Mouse (Mus musculus): ENCODE results near the gene Twsg1.
"Not testable (repeated sequence)": the region's sequence is repeated elsewhere in the genome, so short reads cannot be mapped to it uniquely, and the experiment has no call there.

Twsg1 gene

DNA sequence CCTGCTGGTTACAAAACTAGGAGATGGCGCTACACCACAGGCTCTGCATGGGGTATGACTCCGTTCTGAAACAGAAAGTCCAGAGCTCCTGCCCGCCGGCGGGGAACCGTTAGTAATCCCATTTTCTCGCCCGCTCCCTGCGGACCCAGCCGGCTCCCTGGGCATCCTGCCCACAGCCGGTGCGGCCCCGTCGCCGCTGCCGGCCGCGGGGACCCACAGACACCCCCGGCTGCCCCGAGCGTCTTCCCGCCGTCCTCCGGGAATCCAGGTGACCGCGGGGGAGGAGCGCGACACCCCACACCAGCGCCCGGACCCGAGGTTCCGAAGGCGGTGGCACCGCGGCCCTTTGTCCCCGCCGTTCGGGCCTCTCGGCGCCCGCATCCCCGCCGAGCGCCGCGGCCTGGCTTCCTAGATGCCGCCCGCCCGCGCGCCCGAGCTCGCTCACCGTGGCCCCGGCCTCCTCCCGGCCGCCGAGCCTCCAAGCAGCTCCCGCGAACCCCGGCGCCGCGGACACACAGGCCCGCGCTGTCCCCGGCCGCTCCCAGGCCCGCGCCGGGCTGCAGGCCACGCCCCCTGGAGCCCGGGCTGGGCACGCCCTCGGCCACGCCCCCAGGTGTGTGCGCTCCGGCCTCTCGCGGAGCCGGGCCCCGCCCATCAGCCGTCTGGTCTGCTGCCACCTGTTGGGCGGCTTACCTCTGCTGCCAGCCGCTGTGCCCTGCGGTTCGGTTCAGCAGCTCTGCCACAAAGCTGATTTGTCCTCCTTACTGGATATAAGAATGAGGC is at the start of gene Twsg1:
TSS of gene Twsg1 (minus strand) at position 605 of the 783 bp plus-strand sequence.
- DNase-seq, result peak; percentile 94 to 95

- no peak for DNase-seq
Observed at GRCm38 (mm10) chr17:65988151-65988820, 37.3 kb upstream of the Twsg1 start.

GRCm38 (mm10) chr17:65976720-65977119 is 25.7 kb upstream of the Twsg1 start:
- not testable (repeated sequence) for DNase-seq

- DNase-seq, result no peak
Observed at GRCm38 (mm10) chr17:65967751-65968150, 16.7 kb upstream of the Twsg1 start.

DNA sequence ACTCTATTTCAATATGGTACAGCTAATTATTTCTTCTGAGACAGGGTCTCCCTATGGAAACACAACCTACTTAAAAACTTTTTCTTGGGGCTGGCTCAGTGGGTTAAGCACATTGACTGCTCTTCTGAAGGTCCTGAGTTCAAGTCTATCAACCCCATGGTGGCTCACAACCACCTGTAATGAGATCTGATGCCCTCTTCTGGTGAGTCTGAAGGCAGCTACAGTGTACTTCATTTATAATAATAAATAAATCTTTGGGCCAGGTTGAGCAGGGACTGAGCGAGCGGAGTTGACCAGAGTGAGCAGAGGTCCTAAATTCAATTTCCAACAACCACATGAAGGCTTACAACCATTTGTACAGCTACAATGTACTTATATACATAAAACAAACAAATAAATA is 11.2 kb upstream of the Twsg1 start:
- DNase-seq, result no peak

DNA sequence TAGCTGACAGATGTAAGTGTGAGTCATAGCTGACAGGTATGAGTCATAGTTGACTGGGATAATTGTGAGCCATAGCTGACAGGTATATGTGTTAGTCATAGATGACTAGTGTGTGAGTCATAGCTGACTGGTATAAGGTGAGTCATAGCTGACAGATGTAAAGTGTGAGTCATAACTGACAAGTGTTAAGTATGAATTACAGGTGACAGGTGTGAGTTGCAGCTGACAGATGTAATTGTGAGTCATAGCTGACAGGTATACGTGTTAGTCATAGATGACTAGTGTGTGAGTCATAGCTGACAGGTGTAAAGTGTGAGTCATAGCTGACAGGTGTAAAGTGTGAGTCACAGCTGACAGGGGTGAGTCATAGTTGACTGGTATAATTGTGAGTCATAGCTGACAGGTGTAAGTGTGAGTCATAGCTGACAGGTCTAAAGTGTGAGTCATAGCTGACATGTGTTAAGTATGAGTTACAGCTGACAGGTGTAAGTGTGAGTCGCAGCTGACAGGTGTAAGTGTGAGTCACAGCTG is 10.6 kb upstream of the Twsg1 start:
- DNase-seq, result no peak

DNA sequence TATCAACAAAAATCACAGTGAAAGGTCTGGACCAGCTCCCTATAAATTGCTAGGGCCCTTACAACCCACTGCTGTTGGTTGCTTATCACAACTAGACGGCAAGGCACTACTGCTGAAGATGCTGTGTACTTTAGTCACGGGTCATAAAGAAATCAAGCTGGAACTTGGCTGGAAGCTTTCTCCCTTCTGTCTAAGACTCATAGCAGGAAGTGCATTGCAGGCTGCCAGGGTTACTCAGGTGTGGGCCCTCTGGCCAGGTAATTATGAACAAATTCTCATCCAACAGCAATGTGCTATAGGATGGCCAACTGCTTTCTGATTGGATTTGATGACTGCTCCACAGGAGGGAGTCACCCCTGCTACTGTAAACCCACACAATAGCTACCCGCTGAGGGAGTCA is 8.0 kb upstream of the Twsg1 start:
- DNase-seq, result no peak

- no peak for DNase-seq
Observed at GRCm38 (mm10) chr17:65958366-65958765, 7.3 kb upstream of the Twsg1 start.

DNA sequence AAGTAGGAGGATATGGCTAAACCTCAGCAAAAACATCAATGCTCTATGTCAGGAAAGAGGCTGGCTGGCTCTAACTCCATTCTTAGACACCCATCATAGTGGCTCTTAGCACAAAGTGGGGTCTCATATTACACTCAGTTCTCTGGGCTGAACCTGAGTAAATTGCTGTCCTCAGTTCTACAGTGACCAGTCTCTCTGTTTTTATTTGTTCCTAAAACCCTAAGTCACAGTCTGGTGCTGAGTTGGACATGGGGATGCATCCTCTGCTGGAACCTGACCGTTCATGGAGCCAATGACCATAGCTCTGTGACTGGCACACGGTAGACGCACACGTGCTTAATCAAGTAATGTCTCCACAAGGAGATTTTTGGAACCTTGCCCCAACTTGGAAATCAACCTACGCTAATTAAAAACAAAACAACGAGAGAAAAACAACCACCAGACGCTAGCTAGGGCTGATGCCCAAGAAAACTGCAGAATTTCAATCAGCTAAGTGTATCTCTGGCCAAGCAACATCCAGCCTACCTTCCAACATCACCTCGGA is 6.8 kb upstream of the Twsg1 start:
- DNase-seq, result no peak

- DNase-seq, result no peak
Observed at GRCm38 (mm10) chr17:65956993-65957781, 6.2 kb upstream of the Twsg1 start.

GRCm38 (mm10) chr17:65956140-65956539 is 5.1 kb upstream of the Twsg1 start:
- DNase-seq, result no peak

DNA sequence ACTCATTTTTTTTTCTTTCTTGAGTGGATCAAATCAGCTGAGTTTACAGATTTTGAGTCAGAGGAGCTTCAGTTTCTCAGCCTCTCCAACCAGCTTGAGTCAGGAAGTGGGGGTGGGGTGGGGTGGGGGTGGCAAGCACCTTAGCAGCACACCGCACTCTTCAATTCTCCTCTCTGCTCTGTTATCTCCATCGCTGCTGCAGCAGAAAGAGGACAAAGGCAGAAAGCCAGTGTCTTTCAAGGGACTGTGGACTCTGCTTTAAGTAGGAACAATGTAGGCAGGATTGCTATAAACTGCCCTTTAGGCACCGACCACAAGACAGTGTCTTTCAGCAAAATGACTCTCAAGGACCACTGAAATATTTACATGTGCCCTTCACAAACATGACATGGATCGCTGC is 2.9 kb upstream of the Twsg1 start:
- no peak for DNase-seq

GRCm38 (mm10) chr17:65952083-65952482 is 1.1 kb upstream of the Twsg1 start:
- no peak for DNase-seq

DNA sequence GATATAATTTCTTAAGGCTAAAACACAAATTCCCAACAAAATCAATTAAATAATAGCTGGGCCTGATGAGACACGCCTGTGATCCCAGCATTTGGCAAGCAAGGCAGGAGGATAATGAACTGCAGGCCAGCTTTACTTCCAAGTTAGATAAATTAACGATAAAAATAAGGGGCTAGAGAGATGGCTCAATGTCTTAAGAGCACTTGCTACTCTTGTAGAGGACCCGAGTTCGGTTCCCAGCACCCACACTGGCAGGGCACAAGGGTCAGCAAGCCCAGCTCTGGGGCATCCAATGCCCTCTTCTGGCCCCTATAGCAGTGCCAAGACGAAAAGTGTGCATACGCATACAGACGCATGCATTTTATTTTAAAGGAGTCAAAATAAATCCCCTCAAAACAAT is 843 bp downstream of the Twsg1 start:
- DNase-seq, result no peak

- DNase-seq, result peak; percentile 28 to 50
Observed at GRCm38 (mm10) chr17:65947307-65947706, 3.7 kb downstream of the Twsg1 start.

- no peak for DNase-seq
Observed at GRCm38 (mm10) chr17:65945420-65945819, 5.6 kb downstream of the Twsg1 start.

- DNase-seq, result peak; percentile 45 to 60
Observed at GRCm38 (mm10) chr17:65942394-65942793, 8.6 kb downstream of the Twsg1 start.

- no peak for DNase-seq
Observed at GRCm38 (mm10) chr17:65941275-65941674, 9.8 kb downstream of the Twsg1 start.

- DNase-seq, result no peak
Observed at GRCm38 (mm10) chr17:65940221-65940620, 10.8 kb downstream of the Twsg1 start.

DNA sequence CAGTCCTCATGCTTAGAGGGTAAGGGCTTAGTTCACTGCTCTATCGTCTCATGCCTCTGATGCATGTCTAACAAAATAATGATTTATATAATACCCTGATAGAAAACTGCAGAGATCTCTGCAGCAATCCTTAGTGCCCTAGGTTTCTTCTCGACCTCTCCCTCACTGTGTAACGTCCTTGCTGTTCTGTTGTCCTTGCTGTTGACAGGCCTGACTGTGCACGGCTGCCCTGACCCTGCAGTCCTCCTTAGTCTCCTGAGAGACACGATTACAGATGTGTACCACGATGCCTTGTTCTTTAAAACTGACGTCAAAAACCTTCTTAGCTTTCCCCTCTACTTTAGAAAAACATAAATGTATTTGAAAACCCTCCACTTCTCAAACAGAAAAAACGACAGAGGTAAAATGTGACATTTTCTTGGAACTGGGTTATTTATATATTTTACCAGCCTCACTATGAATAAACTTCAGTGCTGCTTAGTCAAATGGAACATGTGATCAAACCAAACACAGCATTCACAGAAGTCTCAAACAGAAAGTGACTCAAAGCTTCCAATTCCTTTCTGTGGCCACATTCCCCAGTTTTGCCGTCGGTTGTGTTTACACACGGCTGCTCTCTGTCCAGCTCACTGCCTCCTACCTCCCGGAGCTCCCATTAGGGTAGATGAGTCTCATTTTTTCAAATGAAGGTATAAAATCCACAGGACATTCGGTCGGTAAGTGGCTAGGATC is 11.4 kb downstream of the Twsg1 start:
- DNase-seq, result no peak

GRCm38 (mm10) chr17:65937671-65938070 is 13.4 kb downstream of the Twsg1 start:
- DNase-seq, result no peak

- DNase-seq, result no peak
Observed at GRCm38 (mm10) chr17:65933741-65934140, 17.3 kb downstream of the Twsg1 start.

Measured in kidney, adult 8-10 months (tissue).